Mouse (Mus musculus): ENCODE measurements around the gene Bglap.
A peak's percentile ranks its signal among the peaks of the same experiment; 100 is the strongest.
"Not testable (repeated sequence)": the region's sequence is repeated elsewhere in the genome, so short reads cannot be mapped to it uniquely, and the experiment has no call there.

The Bglap gene

GRCm38 (mm10) chr3:88384364-88384763 is at the start of gene Bglap:
TSS of gene Bglap (minus strand) at chr3:88384464.
- no peak for DNase-seq

DNA sequence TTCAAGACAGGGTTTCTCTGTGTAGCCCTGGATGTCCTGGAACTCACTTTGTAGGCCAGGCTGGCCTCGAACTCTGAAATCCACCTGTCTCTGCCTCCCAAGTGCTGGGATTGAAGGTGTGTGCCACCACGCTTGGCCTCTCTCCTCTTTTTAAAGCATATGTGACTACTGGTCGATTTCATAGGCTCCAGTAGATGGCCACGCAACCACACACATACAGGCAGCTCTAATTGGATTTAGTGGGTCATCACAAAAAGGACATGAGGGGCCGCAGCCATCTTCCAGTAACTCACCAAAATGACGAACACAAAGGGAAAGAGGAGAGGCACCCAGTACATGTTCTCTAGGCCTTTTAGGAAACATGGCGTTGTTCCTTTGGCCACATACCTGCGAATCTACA is 44.4 kb upstream of the Bglap start:
- DNase-seq: not testable (repeated sequence)

- DNase-seq: no peak
Measured at GRCm38 (mm10) chr3:88427342-88427905, 43.2 kb upstream of the Bglap start.

DNA sequence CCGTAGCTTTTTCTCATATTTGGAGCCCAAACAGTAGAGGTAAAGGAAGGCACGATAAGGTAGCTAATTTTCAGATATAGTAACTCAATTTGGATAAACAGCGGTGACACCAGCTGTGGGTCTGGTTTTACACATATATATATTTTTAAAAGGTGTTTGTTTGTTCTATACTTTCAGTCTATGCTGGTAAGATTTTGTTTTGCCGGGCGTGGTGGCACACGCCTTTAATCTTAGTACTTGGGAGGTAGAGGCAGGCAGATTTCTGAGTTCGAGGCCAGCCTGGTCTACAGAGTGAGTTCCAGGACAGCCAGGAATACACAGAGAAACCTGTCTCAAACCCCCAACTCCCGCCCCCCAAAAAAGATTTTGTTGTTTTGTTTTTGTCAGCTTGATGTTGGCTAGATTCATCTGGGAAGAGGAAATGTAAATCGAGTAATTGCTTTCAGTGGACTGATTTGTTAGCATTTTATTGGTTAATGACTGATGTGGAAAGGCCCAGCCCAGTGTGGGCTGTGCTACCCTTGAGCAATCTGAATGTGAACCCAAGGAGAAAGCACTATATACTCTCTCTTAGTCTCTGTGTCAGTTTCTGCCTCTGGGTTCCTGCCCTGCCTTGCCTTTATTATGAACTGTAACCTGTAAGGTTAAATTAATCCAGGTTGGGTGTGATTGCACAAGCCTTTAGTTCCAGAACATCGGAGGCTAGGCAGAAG is 41.6 kb upstream of the Bglap start:
- no peak for DNase-seq

- DNase-seq: no peak
Measured at GRCm38 (mm10) chr3:88425330-88425689, 41.0 kb upstream of the Bglap start.

DNA sequence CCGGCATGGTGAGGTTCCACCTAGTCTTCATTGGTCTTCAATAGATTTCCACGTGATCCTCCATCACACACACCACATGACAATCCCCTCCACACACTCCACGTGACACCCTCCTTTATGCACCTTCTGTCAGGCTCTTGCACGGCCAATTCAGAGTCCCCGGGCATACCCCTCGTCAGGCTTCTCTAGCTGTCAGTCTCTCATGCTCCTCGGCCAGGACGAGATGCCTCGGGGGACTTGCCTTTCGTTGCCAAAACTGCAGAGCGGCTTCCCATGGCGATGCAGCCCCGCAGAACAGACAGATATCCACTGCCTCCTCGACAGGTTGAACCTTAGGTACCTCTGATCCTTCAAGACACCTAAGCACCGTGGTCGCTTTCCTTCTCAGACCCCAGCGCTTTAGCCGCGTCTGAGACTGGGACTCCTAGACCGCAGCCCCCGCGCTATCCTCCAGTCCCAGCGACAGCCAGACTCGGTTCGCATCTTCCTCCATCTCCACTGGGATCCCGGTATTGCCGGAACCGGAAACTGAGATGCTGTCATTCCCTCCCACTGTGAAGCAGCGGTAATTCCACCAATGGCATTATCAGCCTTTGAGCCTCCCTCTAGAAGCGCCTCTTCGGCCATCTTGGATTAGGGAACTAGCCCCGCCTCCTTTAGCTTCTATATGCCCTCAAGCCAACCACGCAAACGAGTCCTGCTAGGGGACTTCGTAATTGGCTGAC is 40.5 kb upstream of the Bglap start, which contains the start of gene Slc25a44:
Slc25a44 (minus strand) TSS at position 535 of the 725 bp plus-strand sequence.
- DNase-seq: peak; percentile 99

- DNase-seq: peak; percentile 10
Measured at GRCm38 (mm10) chr3:88422020-88422720, 37.9 kb upstream of the Bglap start.

GRCm38 (mm10) chr3:88420771-88421170 is 36.5 kb upstream of the Bglap start:
- no peak for DNase-seq

DNA sequence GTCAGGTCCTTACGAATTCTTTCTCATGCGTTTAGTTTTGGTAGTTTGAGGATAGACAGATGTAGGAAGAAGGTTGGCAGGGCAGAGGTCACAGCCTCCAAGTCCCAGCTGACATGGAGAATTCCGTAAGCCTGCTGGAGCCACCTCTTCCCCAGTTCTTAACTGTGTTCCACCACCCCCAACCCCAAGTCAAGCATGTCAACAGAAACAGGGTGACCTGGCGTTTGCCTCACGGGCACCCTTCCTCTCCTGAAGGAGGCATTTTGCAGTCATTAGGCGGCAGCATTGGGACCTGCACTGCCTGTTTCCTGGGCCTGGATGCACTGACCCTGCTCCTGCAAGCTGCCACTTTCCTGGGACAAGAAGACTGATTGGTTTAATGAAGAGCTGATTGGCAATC is 33.8 kb upstream of the Bglap start:
- DNase-seq: no peak

- DNase-seq: no peak
Measured at GRCm38 (mm10) chr3:88415668-88416067, 31.4 kb upstream of the Bglap start.

DNA sequence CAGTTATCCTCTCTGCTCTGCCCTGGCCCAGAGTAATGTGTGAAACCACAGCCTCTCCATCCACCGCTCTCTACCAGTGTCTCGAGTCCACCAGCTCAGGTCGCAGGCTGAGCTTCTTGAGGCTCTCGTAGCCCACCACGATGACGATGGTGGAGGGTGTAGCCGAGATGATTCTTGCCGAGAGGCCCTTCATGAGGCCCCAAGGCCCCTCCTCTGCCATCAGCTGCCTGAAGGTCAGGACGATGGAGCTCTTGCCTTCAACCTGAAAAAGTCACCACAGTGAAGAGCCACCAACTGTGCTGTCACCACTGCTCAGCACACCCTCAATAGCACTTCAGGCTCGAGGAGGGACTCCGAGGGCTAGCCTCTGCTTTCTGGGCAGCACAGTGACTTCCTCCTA is 28.4 kb upstream of the Bglap start:
- DNase-seq: no peak

DNA sequence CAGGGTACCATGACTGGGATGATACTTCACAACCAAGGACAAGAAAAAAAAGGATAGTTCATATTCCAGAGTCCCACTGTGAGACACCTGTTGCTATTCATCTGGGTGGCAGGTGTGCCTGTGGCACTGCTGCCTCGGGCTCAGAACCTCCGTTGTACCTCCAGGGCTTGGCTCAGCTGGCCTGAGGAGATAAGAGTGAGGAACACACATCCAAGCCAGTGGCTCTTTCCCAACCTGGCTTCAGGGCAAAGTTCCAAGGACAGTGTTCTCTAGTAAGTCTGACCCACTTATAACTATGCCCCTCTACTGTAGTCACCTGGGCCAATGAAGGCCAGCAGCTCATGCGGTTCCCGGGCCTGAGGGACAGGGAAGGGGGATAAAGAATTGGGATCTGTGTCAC is 27.4 kb upstream of the Bglap start:
- no peak for DNase-seq

DNA sequence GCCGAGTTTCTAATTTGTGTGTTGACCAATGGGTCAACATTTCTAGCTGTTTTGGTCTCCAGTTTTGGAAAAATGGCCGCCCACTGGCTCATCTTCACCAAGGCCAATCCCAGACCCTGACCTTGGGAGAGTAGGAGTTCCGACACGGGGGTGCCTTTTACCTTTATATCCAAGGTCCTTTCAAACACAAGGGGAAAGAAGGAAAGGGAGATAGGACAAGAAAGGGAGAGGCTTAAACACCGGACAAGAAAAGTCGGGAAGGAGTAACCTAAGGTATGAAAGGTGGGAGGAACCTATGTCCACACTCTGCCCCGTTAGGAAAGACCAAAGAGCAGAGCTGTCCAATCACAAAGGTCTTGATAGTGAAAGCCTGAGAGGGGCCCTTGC is 26.4 kb upstream of the Bglap start:
- DNase-seq: peak; percentile 48

- peak; percentile 95 for DNase-seq
Measured at GRCm38 (mm10) chr3:88409741-88410644, 25.7 kb upstream of the Bglap start, which contains the start of gene Pmf1. TSS of gene Pmf1 (minus strand) at chr3:88410331.

DNA sequence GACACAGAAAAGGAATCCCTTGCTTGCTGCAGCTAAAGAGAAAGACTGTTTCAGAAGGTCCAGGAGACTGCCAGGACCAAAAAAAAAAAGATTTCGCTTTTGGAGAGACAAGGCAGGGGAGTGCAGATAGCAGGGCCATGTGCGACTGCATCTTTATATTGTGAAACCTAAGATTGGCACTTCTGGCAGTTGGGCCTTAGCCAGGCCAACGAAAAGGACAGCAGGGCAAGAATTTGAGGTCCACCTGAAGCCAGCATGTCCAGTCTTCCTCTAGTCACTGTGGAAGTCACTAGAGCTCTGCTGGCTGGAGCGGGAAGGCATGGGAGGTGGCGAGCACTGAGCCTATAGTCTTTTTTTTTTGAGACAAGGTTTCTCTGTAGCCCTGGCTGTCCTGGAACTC is 24.7 kb upstream of the Bglap start:
- no peak for DNase-seq

DNA sequence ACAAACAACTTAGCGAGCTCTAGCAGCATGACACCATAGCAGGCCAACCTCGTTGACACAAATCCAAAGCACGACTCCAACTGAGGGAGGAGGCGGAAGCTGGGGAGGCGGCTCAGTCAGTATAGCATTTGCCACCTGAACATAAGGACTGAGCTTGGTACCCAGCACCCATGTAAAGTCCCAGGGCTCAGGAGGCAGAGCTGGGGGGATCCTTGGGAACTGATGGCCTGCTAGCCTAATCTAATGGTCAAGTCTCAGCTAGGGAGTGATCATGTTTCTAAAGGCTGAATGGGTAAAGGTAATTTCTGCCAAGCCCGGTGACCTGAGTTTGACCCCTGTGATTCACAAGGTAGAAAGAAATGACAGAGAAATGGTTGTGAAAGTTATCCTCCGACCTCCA is 23.3 kb upstream of the Bglap start:
- DNase-seq: no peak

DNA sequence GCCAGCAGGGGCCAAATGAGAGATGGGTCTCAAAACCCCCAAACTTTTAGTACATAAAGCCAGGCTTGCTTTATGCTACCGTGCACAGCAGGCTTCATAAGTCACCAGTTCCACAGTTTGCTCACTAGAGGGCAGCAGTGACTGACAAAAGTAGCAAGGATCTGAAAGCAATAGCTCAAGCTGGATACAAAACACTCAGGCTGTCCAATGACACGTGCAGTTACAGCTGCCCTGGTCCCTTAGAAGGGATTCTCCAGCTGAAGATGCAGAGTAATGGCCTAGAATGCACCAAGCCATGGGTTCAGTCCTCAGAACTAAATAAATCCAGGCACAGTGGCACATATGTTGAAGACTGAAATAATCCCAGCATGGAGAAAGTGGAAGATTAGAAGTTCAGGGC is 22.8 kb upstream of the Bglap start:
- DNase-seq: peak; percentile 88

DNA sequence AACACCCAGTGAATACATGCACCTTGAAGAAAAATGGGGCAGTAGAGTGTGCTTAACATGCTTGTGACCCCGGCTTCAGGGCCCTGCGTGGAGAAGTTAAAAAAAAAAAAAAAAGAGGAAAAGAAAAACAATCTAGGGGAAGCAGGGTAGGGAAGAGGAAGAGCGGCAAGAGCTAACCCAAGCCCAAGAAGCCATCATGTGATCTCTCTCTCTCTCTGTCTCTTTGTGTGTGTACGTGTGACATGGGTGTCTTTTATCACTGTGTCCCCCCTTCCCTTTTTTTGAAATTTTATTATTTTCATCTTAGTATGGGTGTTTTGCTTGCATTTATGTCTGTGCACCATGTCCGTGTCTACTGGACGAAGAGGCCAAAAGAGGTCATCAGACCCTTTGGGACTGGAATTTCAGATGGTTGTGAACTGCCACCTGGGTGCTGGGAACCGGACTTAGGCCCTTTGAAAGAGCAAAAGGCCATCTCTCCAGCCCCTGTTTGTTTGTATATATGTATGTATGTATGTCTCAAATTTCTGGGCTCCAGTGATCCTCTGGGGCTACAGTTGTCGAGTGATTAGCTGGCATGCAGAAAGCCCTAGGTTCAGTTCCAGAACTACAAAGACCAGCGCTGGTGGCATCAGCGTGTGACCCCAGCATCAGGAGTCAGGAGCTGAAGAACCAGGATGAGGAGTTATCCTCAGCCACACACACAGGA is 19.4 kb upstream of the Bglap start:
- DNase-seq: no peak

DNA sequence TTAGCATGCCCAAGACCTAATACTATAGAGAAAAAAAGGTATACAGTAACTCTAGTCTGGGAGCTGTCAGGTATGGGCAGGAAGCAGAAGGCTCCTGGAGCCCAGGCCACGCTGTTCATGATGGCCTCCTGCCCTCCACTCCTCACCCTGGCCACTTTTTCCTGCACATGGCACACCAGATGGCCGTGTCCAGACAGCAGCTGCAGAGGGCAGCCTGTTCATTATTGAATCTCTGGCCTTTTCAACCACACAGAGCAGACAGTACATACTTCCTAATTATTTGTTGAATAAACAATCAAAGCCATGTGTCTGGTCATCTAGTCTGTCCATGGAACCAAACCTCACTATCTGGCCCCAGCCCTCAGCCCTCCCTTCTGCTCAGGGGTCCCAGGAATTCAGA is 14.4 kb upstream of the Bglap start:
- no peak for DNase-seq

GRCm38 (mm10) chr3:88395742-88396141 is 11.5 kb upstream of the Bglap start:
- no peak for DNase-seq

DNA sequence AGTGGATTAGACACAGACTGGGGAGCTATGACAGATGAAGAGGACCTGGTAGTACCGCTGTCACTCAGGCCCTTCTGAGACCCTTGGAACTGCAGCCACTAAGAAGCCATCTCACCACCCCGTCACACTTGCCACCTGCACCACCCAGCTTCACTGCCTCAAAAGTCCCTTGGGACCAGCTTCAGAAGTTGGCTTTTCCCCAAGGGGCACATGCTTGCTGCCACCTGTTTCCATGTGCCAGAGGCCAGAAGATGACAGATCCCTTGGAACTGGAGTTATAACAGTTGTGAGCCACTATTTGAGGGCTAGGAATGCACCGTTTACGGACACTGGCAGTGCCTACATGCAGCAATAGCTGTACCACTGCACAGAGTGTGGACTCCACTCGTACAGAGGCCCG is 11.0 kb upstream of the Bglap start:
- DNase-seq: no peak

Measured in embryo, embryonic 11 days (tissue).